Mouse (Mus musculus) neural tube, embryonic 15.5 days (tissue): ENCODE data around the gene Ttyh3. TPM values are rescaled to one million over a fixed set of nuclear protein-coding genes. Genes with fewer than 3 reads are reported as not detected.
"Not testable (repeated sequence)": the region's sequence is repeated elsewhere in the genome, so short reads cannot be mapped to it uniquely, and the experiment has no call there.

ENCODE experiments used
- ATAC-seq: fragments of 200-750 bp; cut with Nextera tagmentation; 2 replicates; pipeline ENCODE4 v1.8.0; 2017; ENCODE audit warnings: mild to moderate bottlenecking, moderate TSS enrichment, moderate library complexity; ENCODE audit not compliant: low FRiP score
- H3K27ac ChIP-seq: fragments of 300-500 bp; sonication (generic); replicated peaks from 2 replicates; pipeline ENCODE4 v1.5.1; 2015; ENCODE audit warnings: mild to moderate bottlenecking, inconsistent platforms
- H3K27me3 ChIP-seq: fragments of 300-500 bp; sonication (generic); replicated peaks from 2 replicates; pipeline ENCODE4 v1.6.1; 2015; ENCODE audit warnings: inconsistent platforms
- H3K36me3 ChIP-seq: fragments of 300-500 bp; sonication (generic); 2 replicates; pipeline ENCODE4 v1.6.1; 2015; ENCODE audit warnings: inconsistent platforms
- H3K4me1 ChIP-seq: fragments of 300-500 bp; sonication (generic); 2 replicates; pipeline ENCODE4 v1.6.1; 2015; ENCODE audit warnings: inconsistent platforms
- H3K4me2 ChIP-seq: fragments of 300-500 bp; sonication (generic); 2 replicates; pipeline ENCODE4 v1.6.1; 2015; ENCODE audit warnings: inconsistent platforms, mild to moderate bottlenecking, moderate library complexity
- H3K4me3 ChIP-seq: fragments of 300-500 bp; sonication (generic); replicated peaks from 2 replicates; pipeline ENCODE4 v1.5.1; 2015; ENCODE audit warnings: mild to moderate bottlenecking, inconsistent platforms
- H3K9ac ChIP-seq: fragments of 300-500 bp; sonication (generic); replicated peaks from 2 replicates; pipeline ENCODE4 v1.6.1; 2015; ENCODE audit warnings: mild to moderate bottlenecking, inconsistent platforms
- H3K9me3 ChIP-seq: fragments of 300-500 bp; sonication (generic); replicated peaks from 2 replicates; pipeline ENCODE4 v1.6.1; 2016; ENCODE audit warnings: inconsistent platforms
- WGBS: fragments of 180-500 bp; shearing (Covaris S2); methylation state at CpG from one replicate; pipeline ENCODE4 v1.1.7; 2015; ENCODE audit warnings: mixed read lengths; 5-methylcytosine and 5-hydroxymethylcytosine counted together
- polyA plus RNA-seq: library from polyadenylated mRNA; unstranded; fragments of >200 nt; fragmentation: Nextera tagmentation; extraction: Ambion mirVana; gene quantifications from 2 replicates; pipeline ENCODE4 v1.2.1, GENCODE M21; 2015

Ttyh3 gene
- 58.8 and 63.9 TPM in 2 replicates for polyA plus RNA-seq

DNA sequence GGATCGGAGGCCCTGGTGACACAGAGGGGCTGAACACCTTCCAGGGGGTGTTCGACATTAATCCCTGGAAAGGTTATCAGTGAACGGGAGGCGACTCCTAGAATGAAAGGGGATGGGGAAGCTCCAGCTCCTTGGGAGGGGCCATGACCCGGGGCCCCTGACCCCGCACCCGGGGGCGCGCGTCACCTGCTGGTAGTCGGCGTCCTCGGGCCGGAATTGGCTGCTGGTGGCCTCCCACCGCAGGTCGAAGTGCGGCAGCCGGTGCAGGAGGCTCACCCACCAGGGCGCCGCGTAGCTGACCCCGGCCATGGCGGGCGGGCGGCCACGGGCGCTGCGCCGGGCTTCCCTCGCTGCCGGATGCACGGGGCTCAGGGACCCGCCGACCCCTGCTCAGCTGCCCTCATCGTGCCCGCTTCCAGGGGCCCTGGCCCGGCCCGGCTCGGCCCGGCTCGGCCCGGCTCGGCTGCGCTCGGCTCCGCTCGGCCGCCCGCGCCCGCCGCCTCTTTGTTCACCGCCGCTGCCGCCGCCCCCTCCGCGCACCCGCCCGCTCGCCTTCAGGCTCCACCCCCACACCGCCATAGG, at the start of gene Ttyh3:
Gene Ttyh3 (minus strand): TSS at position 513 of the 582 bp plus-strand sequence.
- peak within 1 kb of the TSS; percentile 97 for H3K4me2 ChIP-seq
- no peak; the same call in 1 of the 2 replicates for ATAC-seq
- peak within 1 kb of the TSS; percentile 95 for H3K27ac ChIP-seq
- no peaks in the 10 kb centered on the region for H3K27me3 ChIP-seq
- peak within 1 kb of the TSS; percentile 92 for H3K4me3 ChIP-seq
- H3K36me3 ChIP-seq: peaks cover 7% of the 10 kb centered on the region; the same call in 1 of the 2 replicates
- under 1% methylated on average over 54 of the region's 62 CpGs for WGBS
- no peaks in the 10 kb centered on the region for H3K9me3 ChIP-seq
- H3K9ac ChIP-seq: peak within 1 kb of the TSS; percentile 100
- H3K4me1 ChIP-seq: peaks cover 57% of the 10 kb centered on the region

DNA sequence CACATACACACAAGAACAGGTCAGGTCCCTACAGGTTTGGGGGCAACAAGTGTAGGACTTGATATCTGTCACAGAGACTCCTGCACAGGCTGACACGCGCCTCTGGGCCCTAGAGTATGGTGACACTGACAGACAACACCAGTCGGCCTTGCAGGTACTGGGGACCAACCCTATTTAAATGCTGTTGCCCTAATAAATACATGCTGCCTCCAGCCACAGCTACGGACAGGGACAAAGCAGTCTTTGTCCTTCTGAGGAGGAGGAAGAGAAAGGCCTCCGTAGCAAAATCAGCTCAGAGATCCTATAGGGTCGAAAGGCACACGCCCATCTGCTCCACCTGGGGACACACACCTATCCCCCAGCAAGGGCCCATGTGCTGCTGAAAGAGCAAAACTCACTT, 47.2 kb upstream of the Ttyh3 start:
- Histone ChIP-seq H3K4me1 (peaks cover 13% of the 10 kb centered on the region), H3K27me3 (no peaks in the 10 kb centered on the region), H3K9me3 (no peaks in the 10 kb centered on the region), H3K4me3 (no peak overlapping the region), H3K27ac (no peak overlapping the region), H3K4me2 (no peak overlapping the region), H3K36me3 (peaks cover 48% of the 10 kb centered on the region), H3K9ac (no peak overlapping the region)
- ATAC-seq: no peak
- 84% methylated on average over 7 of the region's 7 CpGs for WGBS

GRCm38 (mm10) chr5:140688434-140688833, 39.6 kb upstream of the Ttyh3 start:
- H3K9me3 ChIP-seq: no peaks in the 10 kb centered on the region
- WGBS: 63% methylated on average over 3 of the region's 3 CpGs
- no peak overlapping the region for H3K27ac ChIP-seq
- H3K4me3 ChIP-seq: no peak overlapping the region
- peaks cover 52% of the 10 kb centered on the region for H3K36me3 ChIP-seq
- H3K27me3 ChIP-seq: no peaks in the 10 kb centered on the region
- no peak for ATAC-seq
- H3K4me2 ChIP-seq: no peak overlapping the region
- H3K4me1 ChIP-seq: no peaks in the 10 kb centered on the region
- no peak overlapping the region for H3K9ac ChIP-seq

GRCm38 (mm10) chr5:140684343-140685148, 35.7 kb upstream of the Ttyh3 start:
- Histone ChIP-seq H3K4me3 (no peak overlapping the region), H3K9ac (no peak overlapping the region), H3K9me3 (no peaks in the 10 kb centered on the region), H3K36me3 (peaks cover 35% of the 10 kb centered on the region), H3K27ac (no peak overlapping the region), H3K27me3 (no peaks in the 10 kb centered on the region), H3K4me2 (no peak overlapping the region), H3K4me1 (no peaks in the 10 kb centered on the region)
- 59% methylated on average over 16 of the region's 16 CpGs for WGBS
- peak; percentile 45; the same call in 1 of the 2 replicates for ATAC-seq

GRCm38 (mm10) chr5:140682113-140682512, 33.3 kb upstream of the Ttyh3 start:
- H3K4me2 ChIP-seq: no peak overlapping the region
- no peak overlapping the region for H3K27ac ChIP-seq
- H3K27me3 ChIP-seq: no peaks in the 10 kb centered on the region
- H3K4me1 ChIP-seq: no peaks in the 10 kb centered on the region
- ATAC-seq: no peak
- no peak overlapping the region for H3K4me3 ChIP-seq
- WGBS: 94% methylated on average over 6 of the region's 6 CpGs
- no peaks in the 10 kb centered on the region for H3K9me3 ChIP-seq
- no peak overlapping the region for H3K9ac ChIP-seq
- peaks cover 43% of the 10 kb centered on the region for H3K36me3 ChIP-seq

- Histone ChIP-seq H3K9me3 (no peaks in the 10 kb centered on the region), H3K4me2 (no peak overlapping the region), H3K9ac (no peak overlapping the region), H3K36me3 (peaks cover 48% of the 10 kb centered on the region), H3K27ac (no peak overlapping the region), H3K4me3 (no peak overlapping the region), H3K4me1 (0 out of 2 replicates have a peak, but pooled peaks cover under 1% of the 10 kb centered on the region), H3K27me3 (no peaks in the 10 kb centered on the region)
- ATAC-seq: no peak
- 94% methylated on average over 1 of the region's 1 CpGs for WGBS
Observed at GRCm38 (mm10) chr5:140680950-140681349, 32.1 kb upstream of the Ttyh3 start.

GRCm38 (mm10) chr5:140680051-140680450, 31.2 kb upstream of the Ttyh3 start:
- Histone ChIP-seq H3K4me1 (peaks cover 9% of the 10 kb centered on the region), H3K27me3 (no peaks in the 10 kb centered on the region), H3K9ac (no peak overlapping the region), H3K27ac (no peak overlapping the region), H3K9me3 (no peaks in the 10 kb centered on the region), H3K36me3 (peaks cover 50% of the 10 kb centered on the region), H3K4me2 (no peak overlapping the region), H3K4me3 (no peak overlapping the region)
- no peak for ATAC-seq
- 88% methylated on average over 6 of the region's 6 CpGs for WGBS

DNA sequence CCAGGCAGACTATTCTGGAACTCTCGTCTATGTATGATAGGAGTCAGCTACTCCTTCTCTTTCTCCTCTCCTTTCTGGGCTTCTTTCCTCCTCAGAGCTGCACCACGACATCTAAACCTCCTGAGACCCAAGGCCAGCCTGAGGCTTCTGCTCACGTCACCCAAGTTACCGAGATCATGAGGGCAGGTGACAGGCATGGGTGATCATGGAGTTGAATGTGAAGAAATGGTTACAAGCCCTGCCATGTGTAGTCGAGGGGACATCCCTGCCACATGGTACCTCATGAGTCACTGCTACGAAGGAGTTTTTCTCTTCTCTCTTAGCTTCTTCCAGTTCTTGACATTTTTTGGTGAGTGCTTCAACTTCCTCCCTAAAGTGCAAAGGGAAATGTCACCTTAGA, 28.3 kb upstream of the Ttyh3 start:
- no peak for ATAC-seq
- peaks cover 59% of the 10 kb centered on the region for H3K36me3 ChIP-seq
- WGBS: 91% methylated on average over 6 of the region's 6 CpGs

GRCm38 (mm10) chr5:140675640-140676039, 26.8 kb upstream of the Ttyh3 start:
- Histone ChIP-seq H3K4me1 (peaks cover 14% of the 10 kb centered on the region), H3K9me3 (no peaks in the 10 kb centered on the region), H3K9ac (no peak overlapping the region), H3K4me3 (no peak overlapping the region), H3K27me3 (no peaks in the 10 kb centered on the region), H3K27ac (0 out of 2 replicates have a peak overlapping the region, but pooled peaks have one; percentile 37), H3K4me2 (no peak overlapping the region), H3K36me3 (peaks cover 62% of the 10 kb centered on the region)
- ATAC-seq: no peak
- 71% methylated on average over 11 of the region's 11 CpGs for WGBS

More for the DNA sequence above, 28.3 kb upstream of the Ttyh3 start:
- Histone ChIP-seq H3K27ac (no peak overlapping the region), H3K9me3 (no peaks in the 10 kb centered on the region), H3K27me3 (no peaks in the 10 kb centered on the region), H3K4me1 (peaks cover 14% of the 10 kb centered on the region), H3K4me3 (no peak overlapping the region), H3K4me2 (no peak overlapping the region), H3K9ac (no peak overlapping the region)

- Histone ChIP-seq H3K27ac (peak overlapping the region; percentile 64), H3K4me1 (peaks cover 14% of the 10 kb centered on the region), H3K27me3 (no peaks in the 10 kb centered on the region), H3K9ac (no peak overlapping the region), H3K4me2 (no peak overlapping the region), H3K4me3 (no peak overlapping the region), H3K9me3 (no peaks in the 10 kb centered on the region), H3K36me3 (peaks cover 62% of the 10 kb centered on the region)
- ATAC-seq: 0 out of 2 replicates have a peak, but pooled peaks have one; percentile 12
- 71% methylated on average over 11 of the region's 11 CpGs for WGBS
Observed at GRCm38 (mm10) chr5:140675079-140675478, 26.2 kb upstream of the Ttyh3 start.

DNA sequence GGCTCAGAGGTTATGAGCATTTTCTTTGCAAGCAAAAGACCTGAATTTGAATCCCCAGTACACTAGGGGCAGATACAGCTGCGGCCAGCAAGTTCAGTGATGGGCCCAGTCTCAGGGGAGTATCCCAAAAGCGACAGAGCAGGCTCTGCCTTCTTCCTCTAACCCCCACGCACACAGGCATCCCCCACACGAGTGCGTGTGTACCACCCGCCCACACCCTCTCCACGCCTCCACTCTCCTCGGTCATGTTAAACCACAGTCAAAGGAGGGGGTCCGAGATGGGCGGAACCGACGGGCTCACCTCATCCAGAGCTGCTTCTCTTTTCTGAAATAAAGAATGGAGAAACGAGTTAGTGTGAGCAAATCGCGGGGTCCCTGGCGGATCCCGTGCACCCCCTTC, 25.2 kb upstream of the Ttyh3 start:
- Histone ChIP-seq H3K36me3 (peaks cover 66% of the 10 kb centered on the region), H3K27me3 (no peaks in the 10 kb centered on the region), H3K4me2 (no peak overlapping the region), H3K4me1 (peaks cover 14% of the 10 kb centered on the region), H3K9me3 (no peaks in the 10 kb centered on the region), H3K9ac (no peak overlapping the region), H3K4me3 (no peak overlapping the region), H3K27ac (peak overlapping the region; percentile 64; the same call in 1 of the 2 replicates)
- WGBS: 88% methylated on average over 17 of the region's 17 CpGs
- no peak for ATAC-seq

- Histone ChIP-seq H3K36me3 (peaks cover 62% of the 10 kb centered on the region), H3K4me1 (peaks cover 14% of the 10 kb centered on the region)
- not testable (repeated sequence) for H3K4me2 ChIP-seq, H3K9ac ChIP-seq, H3K27me3 ChIP-seq, H3K9me3 ChIP-seq, H3K27ac ChIP-seq, H3K4me3 ChIP-seq, ATAC-seq
- 87% methylated on average over 6 of the region's 6 CpGs for WGBS
Observed at GRCm38 (mm10) chr5:140672603-140673002, 23.8 kb upstream of the Ttyh3 start.
